Mouse (Mus musculus) forebrain, postnatal 0 days (tissue): ENCODE results near the gene Cd40. TPM values are rescaled to one million over a fixed set of nuclear protein-coding genes. Genes with fewer than 3 reads are reported as not detected.

Source experiments
- ATAC-seq: fragments of 200-750 bp; cut with Nextera tagmentation; 2 replicates; pipeline ENCODE4 v1.8.0; 2017; ENCODE audit warnings: mild to moderate bottlenecking, moderate library complexity
- DNase-seq: peaks from one replicate; pipeline ENCODE4 v3.0.0-alpha.2; 2015
- H3K27ac ChIP-seq: fragments of 300-500 bp; sonication (generic); 2 replicates; pipeline ENCODE4 v1.5.1; 2014; ENCODE audit warnings: low read depth, mild to moderate bottlenecking, antibody characterized with exemption, low read length, moderate library complexity, mixed read lengths
- H3K27me3 ChIP-seq: fragments of 300-500 bp; sonication (generic); 2 replicates; pipeline ENCODE4 v1.6.1; 2014; ENCODE audit warnings: mild to moderate bottlenecking, low read length, mixed read lengths; ENCODE audit not compliant: insufficient read depth
- H3K36me3 ChIP-seq: fragments of 300-500 bp; sonication (generic); 2 replicates; pipeline ENCODE4 v1.6.1; 2014; ENCODE audit warnings: mild to moderate bottlenecking, moderate library complexity; ENCODE audit not compliant: insufficient read depth
- H3K4me1 ChIP-seq: fragments of 300-500 bp; sonication (generic); 2 replicates; pipeline ENCODE4 v1.6.1; 2014; ENCODE audit warnings: antibody characterized with exemption; ENCODE audit not compliant: insufficient read depth
- H3K4me2 ChIP-seq: fragments of 300-500 bp; sonication (generic); 2 replicates; pipeline ENCODE4 v1.6.1; 2014; ENCODE audit warnings: low read depth, mild to moderate bottlenecking, moderate library complexity
- H3K4me3 ChIP-seq: fragments of 300-500 bp; sonication (generic); 2 replicates; pipeline ENCODE4 v1.5.1; 2014; ENCODE audit warnings: low read depth, low read length, mixed read lengths
- H3K9ac ChIP-seq: fragments of 300-500 bp; sonication (generic); 2 replicates; pipeline ENCODE4 v1.6.1; 2014; ENCODE audit warnings: mild to moderate bottlenecking
- H3K9me3 ChIP-seq: fragments of 300-500 bp; sonication (generic); 2 replicates; pipeline ENCODE4 v1.6.1; 2016; ENCODE audit warnings: low read length
- CTCF ChIP-seq: sonication (generic); IDR thresholded peaks from 2 replicates; pipeline ENCODE4 v1.5.1; 2016; ENCODE audit warnings: antibody characterized with exemption, control low read depth, low read depth
- WGBS: fragments of 180-500 bp; shearing (Covaris S2); extraction: QIAGEN DNeasy Blood & Tissue Kit; methylation state at CpG from one replicate; pipeline ENCODE4 v1.1.7; 2014; 5-methylcytosine and 5-hydroxymethylcytosine counted together
- polyA plus RNA-seq: library from polyadenylated mRNA; unstranded; fragments of >200 nt; fragmentation: Nextera tagmentation; extraction: Ambion mirVana; gene quantifications from 2 replicates; pipeline ENCODE4 v1.2.1, GENCODE M21; 2015
- total RNA-seq: library from RNA; depleted of rRNA; stranded (reverse); fragments of >200 nt; gene quantifications from 2 replicates; pipeline ENCODE4 v1.2.3, GENCODE M21; 2014

Cd40 gene
- total and polyA plus RNA-seq, 2 experiments from 2014 or later, result 4.7 to 5.0 TPM

DNA sequence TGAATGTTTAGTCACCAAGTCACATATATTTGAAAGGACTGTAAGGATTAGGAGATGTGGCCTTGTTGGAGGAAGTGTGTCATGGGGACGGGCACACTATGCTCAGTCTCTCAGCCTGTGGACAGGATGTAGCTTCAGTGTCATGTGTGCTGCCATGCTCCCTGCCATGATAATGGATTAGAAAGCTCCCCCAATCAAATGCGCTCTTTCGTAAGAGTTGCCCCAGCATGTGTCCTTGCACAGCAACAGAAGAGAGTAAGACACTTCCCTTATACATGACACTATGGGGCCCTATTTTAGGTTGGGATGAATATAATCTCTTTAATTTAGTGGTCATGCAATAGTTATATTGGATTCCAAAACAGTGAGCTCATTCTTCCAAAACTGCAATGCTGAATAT lies 34.9 kb upstream of the Cd40 start:
- ATAC-seq (no peak), DNase-seq (no peak)
- Histone ChIP-seq H3K4me1 (no peaks in the 10 kb centered on the region), H3K27ac (no peak overlapping the region), H3K9me3 (no peaks in the 10 kb centered on the region), H3K27me3 (no peaks in the 10 kb centered on the region), H3K4me3 (no peak overlapping the region), H3K36me3 (peaks cover 19% of the 10 kb centered on the region), H3K9ac (no peak overlapping the region), H3K4me2 (no peak overlapping the region)
- no peak for TF ChIP-seq CTCF
- 83% methylated on average over 3 of the region's 3 CpGs for WGBS

GRCm38 (mm10) chr2:165027163-165027562 lies 28.3 kb upstream of the Cd40 start:
- no peak overlapping the region for H3K9ac ChIP-seq
- no peak overlapping the region for H3K4me2 ChIP-seq
- H3K4me1 ChIP-seq, result peaks cover 2% of the 10 kb centered on the region; the same call in 1 of the 2 replicates
- 73% methylated on average over 1 of the region's 1 CpGs for WGBS
- no peak overlapping the region for H3K4me3 ChIP-seq
- no peak for TF ChIP-seq CTCF
- no peak for ATAC-seq
- H3K9me3 ChIP-seq, result no peaks in the 10 kb centered on the region
- H3K27ac ChIP-seq, result no peak overlapping the region
- DNase-seq, result no peak
- H3K36me3 ChIP-seq, result peaks cover 7% of the 10 kb centered on the region; the same call in 1 of the 2 replicates
- H3K27me3 ChIP-seq, result no peaks in the 10 kb centered on the region

- Histone ChIP-seq H3K27ac (no peak overlapping the region), H3K4me3 (peak overlapping the region; percentile 93), H3K27me3 (no peaks in the 10 kb centered on the region), H3K4me1 (peaks cover 23% of the 10 kb centered on the region), H3K4me2 (peak overlapping the region; percentile 76), H3K9me3 (no peaks in the 10 kb centered on the region), H3K36me3 (no peaks in the 10 kb centered on the region), H3K9ac (no peak overlapping the region)
- ATAC-seq, result no peak
- DNase-seq, result peak; percentile 48
- TF ChIP-seq CTCF, result peak; percentile 54
- 35% methylated on average over 3 of the region's 3 CpGs for WGBS
Observed at GRCm38 (mm10) chr2:165032533-165032932, 22.9 kb upstream of the Cd40 start.

DNA sequence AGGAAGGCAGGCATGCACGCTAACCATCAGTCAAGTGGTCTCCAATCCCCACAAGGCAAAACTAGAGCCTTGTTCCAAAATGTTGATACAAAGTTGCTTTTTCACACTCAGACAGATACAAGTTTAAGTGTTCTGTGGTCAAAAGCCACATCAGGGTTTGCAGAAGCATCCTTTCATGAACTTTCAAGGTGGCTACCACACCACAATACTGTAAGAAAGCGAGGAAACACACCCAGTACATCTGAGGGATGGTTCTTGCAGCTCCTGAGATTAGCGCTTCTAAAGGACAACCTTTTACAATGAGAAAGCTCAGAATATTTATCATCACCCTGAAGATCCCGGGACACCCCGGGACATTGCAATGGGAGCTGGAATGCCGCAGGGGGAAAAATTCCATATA lies 22.1 kb upstream of the Cd40 start:
- Histone ChIP-seq H3K4me2 (peak overlapping the region; percentile 76), H3K4me1 (peaks cover 23% of the 10 kb centered on the region), H3K9me3 (no peaks in the 10 kb centered on the region), H3K27me3 (no peaks in the 10 kb centered on the region), H3K27ac (no peak overlapping the region), H3K36me3 (no peaks in the 10 kb centered on the region), H3K9ac (peak overlapping the region; percentile 98), H3K4me3 (peak overlapping the region; percentile 93)
- no peak for DNase-seq
- WGBS, result 30% methylated on average over 6 of the region's 6 CpGs
- TF ChIP-seq CTCF, result no peak
- ATAC-seq, result no peak

DNA sequence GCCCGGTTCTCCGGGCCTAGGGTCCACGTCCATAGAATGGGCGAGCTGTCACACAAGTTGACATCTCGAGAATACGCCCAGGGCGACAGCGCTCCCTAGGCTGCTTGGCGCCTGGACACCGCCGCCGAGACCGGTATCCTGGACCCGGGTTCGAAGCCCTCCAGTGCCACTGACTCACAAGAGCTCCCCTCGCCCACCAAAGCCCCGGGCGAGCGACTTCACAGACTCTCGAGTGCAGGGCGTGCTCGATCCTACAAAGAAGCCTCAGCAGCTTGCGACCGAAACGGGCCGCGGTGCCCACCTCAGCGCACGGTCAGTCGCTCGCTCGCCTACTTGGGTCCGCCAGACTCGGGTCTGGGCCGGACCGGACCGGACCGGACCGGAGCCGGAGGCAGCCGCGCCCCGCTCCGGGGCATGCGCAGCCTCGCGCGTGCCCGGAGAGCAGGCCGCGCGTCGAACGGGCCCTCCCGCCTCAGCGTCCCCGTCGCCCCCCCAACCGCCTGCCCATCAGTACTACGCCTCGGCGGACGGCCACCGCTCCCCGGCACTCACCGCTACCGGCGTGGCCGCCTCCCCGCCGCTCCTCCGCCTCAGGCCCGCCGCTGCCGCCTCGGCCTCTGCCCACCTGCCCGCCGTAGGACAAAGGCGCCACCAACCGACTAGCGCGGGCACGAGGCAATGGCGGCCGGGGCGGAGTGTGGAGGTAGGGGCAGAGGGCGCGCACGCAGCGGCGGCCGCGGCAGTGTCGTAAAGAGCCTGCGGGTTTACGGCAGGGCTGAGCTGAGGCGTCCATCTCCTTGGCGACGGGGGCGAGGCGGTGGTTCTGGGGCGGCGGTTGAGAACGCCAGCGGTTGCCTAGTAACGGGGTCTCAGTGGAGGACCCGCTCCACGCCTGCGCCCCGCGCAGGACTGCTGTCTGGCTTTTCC lies 21.0 kb upstream of the Cd40 start, which contains the start of gene Ncoa5:
TSS of gene Ncoa5 (minus strand) at position 737 of the 927 bp plus-strand sequence.
- peaks cover 23% of the 10 kb centered on the region for H3K4me1 ChIP-seq
- peak within 1 kb of the TSS; percentile 98 for H3K9ac ChIP-seq
- ATAC-seq (peak; percentile 98), DNase-seq (peak; percentile 99)
- H3K4me2 ChIP-seq, result peak within 1 kb of the TSS; percentile 76
- 2% methylated on average over 105 of the region's 111 CpGs for WGBS
- no peaks in the 10 kb centered on the region for H3K9me3 ChIP-seq
- H3K4me3 ChIP-seq, result peak within 1 kb of the TSS; percentile 93
- no peaks in the 10 kb centered on the region for H3K27me3 ChIP-seq
- H3K36me3 ChIP-seq, result no peaks in the 10 kb centered on the region
- H3K27ac ChIP-seq, result peak within 1 kb of the TSS; percentile 97
- TF ChIP-seq CTCF, result peak; percentile 45

GRCm38 (mm10) chr2:165035058-165035431 lies 20.4 kb upstream of the Cd40 start:
- no peak; the same call in 1 of the 2 replicates for ATAC-seq
- Histone ChIP-seq H3K4me3 (peak overlapping the region; percentile 93), H3K4me1 (peaks cover 23% of the 10 kb centered on the region), H3K4me2 (peak overlapping the region; percentile 76), H3K27ac (peak overlapping the region; percentile 97), H3K27me3 (no peaks in the 10 kb centered on the region), H3K36me3 (no peaks in the 10 kb centered on the region), H3K9ac (peak overlapping the region; percentile 98), H3K9me3 (no peaks in the 10 kb centered on the region)
- TF ChIP-seq CTCF, result no peak
- DNase-seq, result no peak
- 7% methylated on average over 5 of the region's 5 CpGs for WGBS

GRCm38 (mm10) chr2:165037415-165037814 lies 18.0 kb upstream of the Cd40 start:
- Histone ChIP-seq H3K36me3 (no peaks in the 10 kb centered on the region), H3K4me3 (no peak overlapping the region), H3K27me3 (no peaks in the 10 kb centered on the region), H3K9me3 (no peaks in the 10 kb centered on the region), H3K27ac (no peak overlapping the region), H3K4me2 (no peak overlapping the region), H3K9ac (no peak overlapping the region), H3K4me1 (peaks cover 18% of the 10 kb centered on the region)
- TF ChIP-seq CTCF, result no peak
- 66% methylated on average over 4 of the region's 4 CpGs for WGBS
- ATAC-seq, result no peak
- no peak for DNase-seq
